Mouse (Mus musculus) T-helper 2 cell (primary cell): ENCODE results near the gene Prox1.

Source experiments
- in situ Hi-C: fragments of 300-600 bp; cut with MboI, MseI; formaldehyde crosslinking; loops from one replicate; pipeline ENCODE4 v1.15.1; 2025; ENCODE audit warnings: high pct_unique_total_duplicates

Gene Prox1

GRCm38 (mm10) chr1:190173596-190173995 lies 3.1 kb upstream of the Prox1 start:
- in situ Hi-C loops, result loop anchor here (10.0 kb wide), 1 partner anchor 221 kb away; no protein-coding TSS in a partner anchor

DNA sequence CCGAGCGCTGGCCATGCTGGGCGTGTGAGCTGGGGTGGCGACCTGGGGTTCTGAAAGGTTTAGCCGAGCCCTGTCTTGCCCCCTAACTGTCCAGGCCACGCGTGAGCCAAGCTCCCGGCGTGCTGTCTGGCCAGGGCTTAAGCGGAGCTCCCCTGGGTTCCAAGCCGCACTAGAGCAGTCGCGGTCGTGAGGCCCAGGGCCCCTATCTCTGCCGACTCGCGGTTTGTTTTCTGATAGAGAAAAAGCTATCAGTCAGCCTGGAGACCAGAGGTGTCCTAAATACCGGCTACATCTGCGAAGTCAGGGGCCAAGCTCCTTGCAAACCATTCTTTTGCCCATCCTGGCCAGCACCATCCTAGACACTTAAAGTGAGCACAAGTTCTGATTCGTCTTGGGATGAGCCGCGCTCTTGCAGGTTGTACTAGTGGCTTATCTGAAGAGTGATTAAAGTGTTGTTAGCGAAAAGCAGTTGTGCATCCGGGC lies 2.5 kb upstream of the Prox1 start:
- in situ Hi-C loops, result loop anchor here (10.0 kb wide), 1 partner anchor 222 kb away; no protein-coding TSS in a partner anchor

DNA sequence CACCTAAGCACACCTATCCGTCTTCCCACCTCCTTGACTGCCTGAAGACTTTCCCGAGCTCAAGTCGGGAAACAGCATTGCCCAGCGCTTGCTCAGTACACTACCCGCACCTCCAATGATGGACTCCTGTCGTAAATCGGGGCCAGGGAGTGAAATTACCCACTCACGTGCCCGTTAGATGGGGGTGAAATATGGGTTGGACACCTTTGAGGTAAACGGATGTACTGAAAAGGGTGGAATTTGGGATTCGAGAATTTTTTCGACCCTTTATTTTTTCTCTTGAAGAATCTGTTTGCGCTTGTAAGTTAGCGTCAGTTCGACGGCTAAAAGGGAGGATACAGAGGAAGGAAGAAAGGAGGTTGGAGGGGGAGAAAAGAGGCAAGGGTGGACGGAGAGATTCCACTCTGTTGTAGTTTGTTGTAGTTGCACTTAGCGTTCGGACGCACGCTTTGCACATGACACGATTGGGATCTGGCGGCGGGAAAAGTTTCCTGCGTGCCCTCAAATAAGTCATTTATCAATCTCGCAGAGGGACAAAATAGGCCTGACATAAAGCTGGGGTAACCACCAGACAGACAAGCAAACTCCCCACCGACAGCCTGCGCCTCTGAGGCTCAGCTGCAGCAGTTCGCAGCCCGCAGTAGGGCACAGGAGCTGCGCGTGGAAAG lies 1.9 kb upstream of the Prox1 start:
- in situ Hi-C loops, result loop anchor here (10.0 kb wide), 1 partner anchor 222 kb away; no protein-coding TSS in a partner anchor

- in situ Hi-C loops, result loop anchor here (10.0 kb wide), 1 partner anchor 223 kb away; no protein-coding TSS in a partner anchor
Observed at GRCm38 (mm10) chr1:190171750-190172149, 1.2 kb upstream of the Prox1 start.

DNA sequence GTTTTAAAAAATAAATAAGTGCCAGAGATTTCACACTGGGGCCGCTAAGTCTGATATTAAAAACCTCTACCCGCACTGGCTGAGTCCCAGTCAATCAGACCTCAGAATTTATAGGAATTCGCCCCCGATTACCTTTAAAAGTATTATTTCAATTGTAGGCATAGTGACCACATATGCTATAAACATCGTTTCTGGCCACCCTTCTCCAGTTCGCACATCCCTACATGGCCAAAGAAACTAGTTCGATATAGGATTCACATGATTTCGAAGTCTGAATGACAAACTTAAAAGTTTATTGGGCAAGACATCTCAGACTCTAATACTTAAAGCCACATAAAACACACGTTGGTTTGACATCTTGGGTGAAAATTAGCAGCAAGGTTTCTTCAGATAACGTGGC lies 827 bp upstream of the Prox1 start:
- in situ Hi-C loops, result loop anchor here (10.0 kb wide), 1 partner anchor 223 kb away; no protein-coding TSS in a partner anchor

GRCm38 (mm10) chr1:190170819-190171216 lies 304 bp upstream of the Prox1 start:
- in situ Hi-C loops, result loop anchor here (10.0 kb wide), 1 partner anchor 224 kb away; no protein-coding TSS in a partner anchor

GRCm38 (mm10) chr1:190168761-190169671 lies 1.5 kb downstream of the Prox1 start:
- in situ Hi-C loops, result no loop called here

DNA sequence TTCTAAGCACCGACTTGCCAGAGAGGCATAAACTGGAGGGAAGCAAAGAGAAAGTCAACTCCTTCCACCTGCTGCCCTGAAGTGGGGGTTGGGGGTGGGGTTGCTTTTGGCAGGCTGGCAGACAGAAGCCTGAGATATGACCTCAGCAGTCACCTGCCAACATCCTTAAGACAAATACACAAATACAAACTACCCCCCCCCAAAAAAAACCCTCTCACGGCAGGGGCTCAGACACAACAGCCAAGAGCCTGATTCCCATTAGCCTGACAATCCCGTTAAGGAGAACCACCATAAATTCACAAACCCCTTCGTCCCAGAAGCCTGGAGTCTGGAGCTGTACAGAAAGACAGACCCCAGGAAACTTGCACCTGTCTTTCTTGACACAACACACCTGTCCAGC lies 2.4 kb downstream of the Prox1 start:
- in situ Hi-C loops, result no loop called here

GRCm38 (mm10) chr1:190167609-190168008 lies 2.9 kb downstream of the Prox1 start:
- in situ Hi-C loops, result no loop called here

DNA sequence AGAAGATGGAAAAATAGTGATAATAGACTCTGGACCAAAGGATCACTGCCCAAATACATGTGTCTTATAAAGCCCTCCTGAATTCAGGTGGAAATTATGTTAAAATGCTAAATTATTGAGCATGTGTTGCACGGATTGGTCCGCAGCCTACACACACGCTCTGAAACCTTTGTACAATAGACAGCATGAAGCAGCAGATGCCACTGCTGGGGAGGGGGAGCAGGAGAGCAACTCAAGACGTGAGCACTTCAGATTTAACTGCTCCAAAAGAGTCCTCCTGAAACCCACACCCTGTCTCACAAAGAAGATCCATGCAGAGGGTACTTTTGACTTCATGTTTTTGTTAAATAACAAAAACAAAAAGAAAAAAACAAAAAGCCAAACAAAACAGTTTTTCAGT lies 5.0 kb downstream of the Prox1 start:
- in situ Hi-C loops, result no loop called here

DNA sequence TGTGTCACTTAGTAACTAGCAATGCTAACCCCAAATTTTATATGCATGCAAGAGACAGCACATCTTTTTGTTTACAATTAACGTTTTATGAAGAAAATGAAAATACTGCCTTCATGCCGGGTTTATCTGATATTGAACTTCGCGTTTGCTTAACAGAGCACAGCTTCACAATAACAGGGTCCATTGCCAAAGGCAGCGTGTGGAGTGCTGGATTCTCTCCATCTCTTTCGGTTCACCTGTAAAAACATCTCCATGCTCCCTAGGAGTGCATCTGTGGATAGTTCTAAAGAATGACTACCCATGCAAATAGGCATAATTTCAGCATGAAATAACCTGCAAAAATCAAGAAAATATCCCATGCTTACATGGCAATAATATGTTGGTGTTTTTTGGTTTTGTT lies 7.0 kb downstream of the Prox1 start:
- in situ Hi-C loops, result no loop called here

DNA sequence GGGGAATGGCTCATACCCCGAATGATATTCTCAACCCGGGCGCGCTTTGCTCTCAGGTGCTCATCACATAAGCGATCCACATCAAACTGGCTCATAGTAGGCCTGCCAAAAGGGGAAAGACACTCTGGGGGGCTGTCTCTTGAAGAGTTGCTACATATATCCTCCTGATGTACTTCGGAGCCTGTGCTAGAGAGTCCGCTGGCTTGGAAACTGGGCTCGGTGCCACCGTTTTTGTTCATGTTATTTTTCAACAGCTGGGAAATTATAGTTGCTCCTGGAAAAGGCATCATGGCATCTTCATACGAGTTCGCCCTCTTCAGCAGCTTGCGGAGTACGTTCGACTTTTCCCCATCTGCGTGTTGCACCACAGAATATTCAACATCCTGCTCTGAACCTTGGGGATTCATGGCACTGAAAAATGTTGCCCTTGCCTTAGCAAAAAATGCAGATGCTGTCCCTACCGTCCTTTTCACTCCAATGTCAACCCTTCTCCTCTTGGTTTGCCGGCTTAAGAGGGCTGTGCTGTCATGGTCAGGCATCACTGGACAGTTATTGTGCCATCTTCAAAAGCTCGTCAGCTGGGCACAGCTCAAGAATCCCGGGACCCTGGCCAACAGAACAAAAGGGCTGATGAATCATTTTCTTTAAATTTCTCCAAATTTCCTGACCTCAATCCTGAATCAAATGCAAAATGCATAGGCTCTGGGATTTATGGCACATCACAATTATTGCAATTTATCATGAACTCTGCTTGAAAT lies 8.6 kb downstream of the Prox1 start:
- in situ Hi-C loops, result no loop called here

GRCm38 (mm10) chr1:190161288-190161687 lies 9.2 kb downstream of the Prox1 start:
- in situ Hi-C loops, result no loop called here

- in situ Hi-C loops, result no loop called here
Observed at GRCm38 (mm10) chr1:190159457-190159856, 11.1 kb downstream of the Prox1 start.

DNA sequence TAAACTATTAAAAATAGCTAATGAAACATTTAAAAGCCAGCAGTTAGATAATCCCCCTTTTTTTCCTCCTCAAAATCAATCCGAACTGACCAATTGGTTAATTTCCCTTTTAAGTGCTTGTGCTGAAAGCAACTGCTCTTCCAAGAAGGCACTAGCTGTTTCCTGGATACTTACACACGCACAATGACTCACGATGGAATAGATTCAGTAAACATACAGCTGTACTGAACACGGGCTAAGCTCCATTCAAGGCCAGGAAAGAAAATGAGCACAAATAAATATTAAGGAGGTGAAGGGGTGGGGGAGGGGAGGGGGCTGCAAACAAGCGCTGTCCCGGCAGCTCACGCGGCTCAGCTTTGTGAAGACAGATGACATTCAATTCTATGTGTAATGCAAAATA lies 14.8 kb downstream of the Prox1 start:
- in situ Hi-C loops, result no loop called here

DNA sequence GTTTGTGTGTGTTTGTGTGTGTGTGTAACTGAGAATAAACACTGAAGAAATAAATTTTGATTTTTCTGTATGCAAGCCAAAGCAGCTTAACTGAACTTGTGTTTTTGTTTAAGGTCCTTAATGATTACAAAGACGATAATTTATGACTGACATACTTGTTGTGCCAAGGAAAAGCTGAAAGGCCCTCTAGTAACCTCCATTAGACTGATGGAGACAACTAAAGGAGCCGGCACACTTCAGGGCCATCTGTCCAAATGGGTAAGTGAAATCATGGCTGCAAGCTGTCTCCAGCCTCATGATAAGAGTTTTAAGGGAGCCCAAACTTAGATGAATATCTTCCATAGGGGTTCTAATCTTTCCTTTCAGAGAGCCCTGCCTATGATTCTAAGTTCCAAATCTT lies 15.5 kb downstream of the Prox1 start:
- in situ Hi-C loops, result no loop called here

DNA sequence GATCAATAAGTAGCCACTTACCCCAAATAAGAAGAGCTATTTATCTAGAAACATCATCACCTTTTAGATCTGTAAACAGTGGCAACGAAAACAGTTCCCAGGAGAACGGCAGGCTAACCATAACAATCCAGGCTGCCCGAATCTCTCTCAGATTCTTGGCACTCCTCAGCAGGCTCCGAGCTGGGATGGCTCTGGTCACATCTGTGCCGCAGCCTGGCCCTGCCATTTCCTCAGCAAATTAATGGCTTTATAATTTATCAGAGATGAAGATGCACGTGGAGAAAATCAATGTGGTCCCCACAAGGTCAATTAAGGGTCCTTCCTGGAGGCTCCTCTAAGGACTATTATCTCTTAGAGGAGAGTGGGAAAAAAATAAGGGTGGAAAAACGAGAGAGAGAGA lies 16.2 kb downstream of the Prox1 start:
- in situ Hi-C loops, result no loop called here

GRCm38 (mm10) chr1:190152603-190153002 lies 17.9 kb downstream of the Prox1 start:
- in situ Hi-C loops, result no loop called here

DNA sequence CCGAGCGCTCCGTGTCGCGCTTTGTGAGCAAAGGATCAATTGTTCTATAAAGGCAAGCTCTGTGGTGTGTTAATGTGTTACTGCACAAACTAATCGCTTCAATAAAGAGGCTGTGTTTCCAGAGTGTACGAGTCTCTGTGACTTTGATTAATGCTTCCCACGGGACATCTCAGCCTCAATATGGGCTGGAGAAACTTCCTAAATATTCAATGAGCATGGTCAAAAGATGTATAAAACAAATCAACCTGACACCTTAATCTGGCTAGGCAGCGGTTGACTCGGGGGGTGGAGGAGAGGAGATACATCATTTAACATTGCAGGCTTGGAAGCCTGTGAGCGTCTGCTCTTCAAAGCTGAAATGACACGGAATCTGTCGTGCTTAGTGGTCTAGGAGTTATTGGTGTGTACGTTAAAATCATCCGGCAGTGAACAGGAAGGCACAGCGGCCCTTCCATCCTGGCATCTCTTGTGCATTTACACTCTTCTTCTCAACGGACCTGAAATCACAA lies 21.2 kb downstream of the Prox1 start:
- in situ Hi-C loops, result no loop called here

DNA sequence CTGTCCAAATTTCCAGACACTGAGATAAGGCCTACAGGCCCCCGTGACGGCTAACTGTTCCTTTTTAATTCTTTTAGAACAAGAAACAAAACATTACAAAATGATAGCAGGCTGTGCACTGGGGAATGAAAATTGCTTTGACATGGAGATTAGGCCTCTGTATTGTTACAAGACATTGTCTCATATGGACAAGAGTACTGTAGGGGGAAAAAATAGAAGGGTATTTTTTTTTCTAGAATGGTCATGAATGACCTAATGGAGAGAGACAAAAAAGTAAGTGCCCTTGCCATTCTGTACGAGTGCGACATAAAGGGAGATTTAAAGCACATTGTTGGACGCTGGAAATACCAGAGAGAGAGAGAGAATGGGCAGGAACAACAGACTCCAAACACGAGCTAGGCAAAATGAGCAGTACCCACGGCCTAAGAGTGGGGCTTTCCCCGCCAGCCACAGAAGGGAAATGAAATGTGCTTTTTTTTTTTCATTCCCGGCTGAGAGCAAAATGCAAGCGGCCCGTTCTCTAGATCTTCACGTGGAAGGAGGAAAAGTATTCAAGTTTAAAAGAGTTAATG lies 21.8 kb downstream of the Prox1 start:
- in situ Hi-C loops, result no loop called here

DNA sequence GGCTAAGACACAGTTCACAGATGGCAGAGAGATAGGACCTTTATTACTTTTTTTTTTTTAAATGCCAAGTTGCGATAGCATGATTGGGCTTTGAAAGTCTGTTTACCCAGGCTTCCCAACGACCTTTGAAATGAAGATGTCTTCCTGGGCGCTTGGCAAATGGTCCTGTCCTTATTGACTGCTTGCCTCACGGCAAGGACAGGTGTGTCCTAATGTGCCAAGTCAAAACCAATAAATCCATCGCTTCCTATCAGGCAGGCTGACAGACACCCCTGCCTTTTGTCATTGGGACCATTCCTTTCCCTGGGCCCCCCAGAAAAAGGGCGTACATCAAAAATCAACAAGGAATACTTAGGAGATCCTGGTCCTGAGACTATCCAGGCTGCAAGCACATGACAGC lies 22.7 kb downstream of the Prox1 start:
- in situ Hi-C loops, result no loop called here
